Mouse (Mus musculus) fat pad, adult 2 months (tissue): ENCODE data around the gene Disp1.

Experiments
- DNase-seq: peaks from one replicate; pipeline ENCODE4 v3.0.0-alpha.2; 2011; ENCODE audit warnings: low read depth, low spot score; ENCODE audit errors: extremely low read depth

Gene Disp1

GRCm38 (mm10) chr1:183207623-183208022 is 13.7 kb downstream of the Disp1 start:
- no peak for DNase-seq

DNA sequence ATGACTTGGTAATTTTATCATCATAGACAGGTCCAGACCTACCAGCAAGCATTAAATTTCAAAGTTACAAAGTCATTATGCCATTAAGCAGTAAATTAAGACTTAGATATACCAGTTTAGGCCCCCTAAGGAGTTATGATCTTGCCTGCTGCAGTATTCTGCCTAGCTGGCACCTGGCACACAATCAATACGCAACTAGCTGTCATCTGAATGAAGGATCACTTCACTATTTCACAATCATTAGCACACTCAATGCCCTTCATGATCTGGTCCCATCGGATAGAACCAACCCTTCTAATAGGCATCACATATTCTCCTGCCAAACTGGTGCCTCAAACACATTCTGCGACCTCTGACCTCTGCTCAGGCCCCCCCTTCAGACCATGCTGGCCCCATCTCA is 14.2 kb downstream of the Disp1 start:
- DNase-seq = peak; percentile 49

- no peak for DNase-seq
Observed at GRCm38 (mm10) chr1:183200926-183201325, 20.4 kb downstream of the Disp1 start.

DNA sequence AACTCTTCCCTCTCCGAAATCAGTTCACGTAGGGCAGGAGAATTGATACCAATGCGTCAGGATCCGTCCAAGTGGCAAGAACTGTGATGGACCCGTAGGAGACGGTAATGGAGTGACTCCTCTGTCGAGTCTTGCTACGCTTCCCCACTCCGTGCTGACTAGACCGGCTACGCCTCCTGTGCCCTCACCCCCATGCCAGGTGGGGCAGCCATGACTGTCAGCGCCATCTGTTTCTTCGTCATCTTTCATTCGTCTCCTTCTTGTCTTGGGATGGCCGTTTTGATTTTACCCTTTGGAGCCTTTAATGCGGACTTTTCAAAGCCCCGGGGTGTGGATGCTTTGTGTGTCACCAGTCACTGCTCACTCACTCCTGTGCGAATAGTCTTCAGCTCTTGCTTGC is 26.6 kb downstream of the Disp1 start:
- no peak for DNase-seq

GRCm38 (mm10) chr1:183194151-183194550 is 27.2 kb downstream of the Disp1 start:
- DNase-seq = no peak

- no peak for DNase-seq
Observed at GRCm38 (mm10) chr1:183191398-183191797, 29.9 kb downstream of the Disp1 start.

GRCm38 (mm10) chr1:183190456-183190855 is 30.9 kb downstream of the Disp1 start:
- no peak for DNase-seq

DNA sequence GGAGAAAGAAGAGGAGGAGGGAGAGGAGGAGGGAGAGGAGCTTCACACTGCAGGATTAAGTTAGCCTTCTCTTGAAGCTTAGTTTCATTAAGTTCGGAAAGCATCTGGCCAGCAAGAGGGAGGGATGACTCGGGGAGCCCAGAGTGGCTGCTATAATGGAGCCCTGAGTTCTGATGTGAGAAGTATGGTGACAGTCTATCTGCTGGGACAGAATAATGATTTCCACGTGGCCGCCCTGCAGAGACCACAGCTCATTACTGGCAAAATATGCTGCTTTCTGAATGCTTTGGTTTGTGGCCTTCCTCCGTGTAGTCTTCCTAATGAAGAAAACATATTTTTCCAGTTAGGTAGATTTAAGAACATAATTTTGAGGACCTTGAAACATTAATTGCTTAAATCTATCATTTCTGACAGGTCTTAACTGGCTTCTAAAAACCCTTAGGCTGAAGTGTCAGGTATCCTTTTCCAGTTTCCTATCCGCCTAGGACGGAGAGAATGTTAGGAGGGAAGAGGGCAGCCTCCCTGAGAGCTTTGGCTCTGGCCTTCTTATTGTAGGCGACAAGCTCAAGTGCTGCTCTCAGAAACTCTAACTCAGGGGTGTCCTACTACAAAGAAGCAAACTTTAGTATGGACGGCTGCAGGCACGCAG is 32.2 kb downstream of the Disp1 start:
- no peak for DNase-seq

DNA sequence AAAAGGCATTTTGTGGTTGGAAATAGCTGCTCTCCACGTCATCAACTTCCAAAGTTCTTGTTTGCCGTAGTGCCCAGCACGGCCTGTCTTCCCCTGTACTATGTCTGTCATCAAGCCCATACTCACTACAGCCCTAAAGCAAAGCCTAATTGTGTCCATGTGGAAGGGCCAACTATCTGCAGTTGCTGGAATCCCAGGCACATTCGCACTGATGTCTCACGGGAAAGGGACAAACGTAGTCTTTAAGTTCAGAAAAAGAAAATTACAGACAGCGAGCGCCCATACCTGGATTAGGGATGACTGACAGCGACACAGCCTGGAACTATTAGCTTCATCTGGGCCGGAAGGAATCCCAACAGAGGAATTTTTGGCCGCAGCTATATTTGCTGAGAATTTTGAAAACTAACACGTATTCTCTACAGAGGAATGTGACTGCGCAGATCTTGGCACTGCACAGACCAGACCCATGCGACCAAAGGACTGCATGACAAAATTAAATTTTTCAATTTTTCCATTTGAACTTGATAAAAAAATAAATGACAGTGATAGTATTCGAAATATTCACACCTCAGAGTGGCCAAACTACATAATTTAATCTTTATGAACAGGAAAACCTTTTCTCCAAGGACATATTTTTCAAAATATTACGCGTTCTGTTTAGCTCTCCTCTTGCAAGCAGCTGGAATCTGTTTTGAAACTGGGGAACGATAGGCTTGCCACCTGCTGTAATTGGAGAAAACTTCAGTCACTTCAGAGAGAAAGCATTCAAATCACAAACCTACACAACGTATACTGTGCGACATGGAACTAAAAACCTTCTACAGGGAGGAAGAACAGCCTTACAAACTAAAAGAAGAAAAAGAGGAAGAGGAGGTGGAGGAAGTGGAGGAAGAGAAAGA is 33.0 kb downstream of the Disp1 start:
- DNase-seq = no peak

DNA sequence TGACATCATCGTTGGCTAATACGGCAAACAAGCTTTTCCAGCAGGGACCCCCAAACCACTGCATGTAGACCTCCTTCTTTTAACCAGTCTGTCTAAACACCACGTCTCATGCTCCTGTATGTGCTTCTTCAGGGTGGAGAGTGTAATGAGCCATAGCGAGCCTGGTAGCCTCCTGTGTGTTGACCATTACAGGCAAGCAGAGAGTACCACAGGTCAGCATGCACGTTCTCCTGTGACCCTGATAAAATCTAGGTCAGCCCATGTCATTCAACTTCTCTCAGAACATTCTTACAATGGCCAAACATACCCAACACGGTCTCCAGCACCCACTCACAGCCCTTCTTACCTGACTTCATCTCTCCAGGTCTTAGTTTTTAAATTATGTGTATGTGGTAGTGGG is 35.8 kb downstream of the Disp1 start:
- no peak for DNase-seq

DNA sequence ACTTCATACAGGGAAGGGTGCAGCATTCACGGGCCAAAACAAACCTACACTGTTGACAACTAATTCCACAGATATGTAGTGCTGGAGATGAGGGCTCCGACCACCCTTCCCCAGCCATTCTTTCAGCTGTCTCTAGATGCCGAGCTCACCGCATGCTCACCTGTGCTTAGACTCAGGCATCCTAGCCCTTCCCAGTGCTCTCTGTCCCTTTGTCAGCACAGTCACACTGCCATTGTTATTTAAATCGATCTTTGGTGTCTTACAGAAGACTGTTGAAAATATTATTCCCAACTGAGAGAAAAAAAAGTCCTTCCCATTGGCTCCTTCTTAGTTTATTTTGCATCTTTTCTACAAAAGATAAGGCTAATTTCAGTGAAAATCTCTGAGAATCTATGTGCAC is 36.6 kb downstream of the Disp1 start:
- DNase-seq = no peak

DNA sequence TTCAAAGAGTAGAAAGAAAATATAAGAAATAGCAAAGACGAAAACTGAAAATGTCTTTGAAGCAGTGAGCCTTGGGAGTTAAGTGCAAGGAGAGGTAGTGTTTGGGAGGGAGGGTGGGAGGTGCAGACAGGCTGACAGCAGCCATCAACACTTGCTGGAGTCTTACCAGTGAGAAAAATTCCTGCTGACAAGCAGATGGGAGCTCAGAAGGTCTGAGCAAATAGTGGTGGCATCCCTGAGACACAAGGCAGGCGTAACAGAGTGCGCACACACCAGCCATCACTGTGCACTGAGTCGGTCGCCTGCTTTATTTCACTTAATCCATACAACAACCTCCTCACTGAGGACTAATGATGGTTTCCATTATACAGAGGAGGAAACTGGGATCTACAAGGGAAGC is 37.8 kb downstream of the Disp1 start:
- no peak for DNase-seq

DNA sequence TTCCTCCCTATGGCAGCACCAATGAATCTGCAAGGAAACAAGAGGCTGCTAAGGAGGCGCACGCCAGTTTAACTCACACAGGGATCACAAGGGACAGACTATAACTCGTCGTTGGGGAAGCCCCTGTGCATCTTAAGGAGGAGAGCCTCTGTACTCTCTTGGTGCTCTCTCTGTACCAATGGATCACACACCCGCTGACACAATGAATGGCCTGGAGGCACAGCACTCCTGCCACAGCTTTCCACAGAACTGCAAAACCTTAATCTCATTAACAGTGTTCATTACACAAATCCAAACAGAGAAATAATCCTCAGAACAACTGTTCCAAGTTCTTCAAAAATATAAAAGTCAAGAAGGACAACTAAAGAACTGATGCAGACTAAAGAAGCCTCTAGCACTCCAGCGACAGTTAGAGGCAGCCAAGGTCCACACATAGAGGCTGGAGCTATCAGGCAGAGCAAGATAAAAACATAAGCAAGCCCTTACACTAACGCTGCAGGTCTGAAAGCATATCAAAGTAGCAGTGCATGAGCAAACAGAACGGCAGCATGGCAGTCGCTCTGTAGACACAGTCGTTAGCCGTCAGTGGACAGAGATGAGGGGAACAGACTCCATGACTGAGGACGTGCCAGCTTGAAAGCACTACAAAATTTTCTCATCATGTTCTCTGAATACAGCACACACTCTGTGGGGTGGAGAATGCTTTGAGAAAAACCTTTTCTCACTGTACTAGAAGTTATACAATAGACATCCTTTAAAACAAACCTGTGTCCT is 38.5 kb downstream of the Disp1 start:
- no peak for DNase-seq

DNA sequence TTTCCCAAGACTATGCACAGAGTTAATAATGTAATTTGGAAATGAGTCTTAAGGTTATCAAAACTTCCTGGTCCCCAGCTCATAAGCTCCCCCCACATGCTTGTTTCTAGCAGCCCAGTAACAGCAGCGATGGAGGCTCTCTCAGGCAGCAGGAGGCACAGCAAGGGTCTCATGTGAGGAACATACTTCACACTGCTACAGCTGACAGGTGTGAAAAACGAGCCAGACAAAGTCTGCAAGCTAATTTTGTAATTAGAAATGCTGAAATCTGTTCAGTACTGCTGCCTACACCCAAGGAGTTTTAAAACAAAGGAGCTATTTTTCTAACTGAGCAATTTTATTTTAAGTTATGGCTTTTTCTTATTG is 40.3 kb downstream of the Disp1 start:
- no peak for DNase-seq

- no peak for DNase-seq
Observed at GRCm38 (mm10) chr1:183180301-183181029, 40.9 kb downstream of the Disp1 start.

GRCm38 (mm10) chr1:183179316-183179715 is 42.0 kb downstream of the Disp1 start:
- DNase-seq = no peak

GRCm38 (mm10) chr1:183175236-183175635 is 46.1 kb downstream of the Disp1 start:
- DNase-seq = no peak

- DNase-seq = no peak
Observed at GRCm38 (mm10) chr1:183171095-183171494, 50.2 kb downstream of the Disp1 start.

DNA sequence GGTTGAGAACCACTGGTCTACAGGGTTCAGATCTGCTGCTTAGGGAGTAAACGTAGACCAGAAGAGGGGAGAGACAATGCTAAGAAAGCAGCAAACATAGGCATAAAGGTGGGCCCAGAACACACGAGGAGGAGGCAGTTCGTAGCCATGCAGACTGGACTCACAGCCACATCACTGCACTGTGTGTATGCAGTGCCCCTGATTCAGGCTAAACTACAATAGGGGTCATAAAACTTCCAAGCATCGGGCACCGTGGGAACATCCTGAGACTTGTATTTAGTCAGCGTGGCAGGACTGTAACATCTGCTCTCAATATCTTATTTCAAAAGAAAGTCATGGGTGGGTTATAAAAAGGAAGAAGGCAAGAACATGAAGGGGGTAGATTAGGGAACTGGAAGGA is 52.9 kb downstream of the Disp1 start:
- DNase-seq = no peak

DNA sequence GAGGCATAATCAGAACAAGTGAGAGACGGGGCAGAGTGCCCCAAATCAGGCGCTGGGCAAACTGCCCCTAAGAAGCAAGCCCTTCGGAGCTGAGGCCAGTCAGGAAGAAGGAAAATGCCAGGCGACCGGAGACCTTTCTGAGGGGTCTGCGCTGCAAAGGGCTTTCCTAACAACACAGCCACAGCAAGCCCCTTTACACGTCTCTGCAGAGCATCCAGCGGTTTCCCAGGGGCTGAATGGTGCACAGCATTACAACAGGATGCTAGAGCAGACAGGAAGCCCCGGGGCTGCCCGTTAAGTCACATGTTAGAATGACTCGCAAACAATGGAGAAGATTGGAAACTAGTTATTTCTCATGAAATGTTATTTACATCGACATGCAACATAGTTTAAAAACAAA is 53.5 kb downstream of the Disp1 start:
- no peak for DNase-seq

GRCm38 (mm10) chr1:183166700-183167099 is 54.6 kb downstream of the Disp1 start:
- no peak for DNase-seq
